Mouse (Mus musculus) forebrain, embryonic 15.5 days (tissue): ENCODE measurements at regions not wholly inside any gene's neighbourhood (a gene's known extent, or its start where the extent isn't known, plus 50 kb on each side); places are given as distances from the start of the nearest gene placed in this dataset.
A peak's percentile ranks its signal among the peaks of the same experiment; 100 is the strongest.

Experiments
- ATAC-seq: fragments of 200-750 bp; cut with Nextera tagmentation; replicated peaks from 2 replicates; pipeline ENCODE4 v1.8.0; 2017; ENCODE audit warnings: mild to moderate bottlenecking, moderate TSS enrichment, moderate library complexity
- H3K27ac ChIP-seq: fragments of 300-500 bp; sonication (generic); replicated peaks from 2 replicates; pipeline ENCODE4 v1.5.1; 2015; ENCODE audit warnings: mild to moderate bottlenecking, inconsistent platforms
- H3K27me3 ChIP-seq: fragments of 300-500 bp; sonication (generic); 2 replicates; pipeline ENCODE4 v1.6.1; 2015; ENCODE audit warnings: inconsistent platforms
- H3K36me3 ChIP-seq: fragments of 300-500 bp; sonication (generic); 2 replicates; pipeline ENCODE4 v1.6.1; 2015; ENCODE audit warnings: mild to moderate bottlenecking, inconsistent platforms
- H3K4me1 ChIP-seq: fragments of 300-500 bp; sonication (generic); 2 replicates; pipeline ENCODE4 v1.6.1; 2015; ENCODE audit warnings: inconsistent platforms
- H3K4me2 ChIP-seq: fragments of 300-500 bp; sonication (generic); replicated peaks from 2 replicates; pipeline ENCODE4 v1.6.1; 2015; ENCODE audit warnings: mild to moderate bottlenecking, inconsistent platforms
- H3K4me3 ChIP-seq: fragments of 300-500 bp; sonication (generic); 2 replicates; pipeline ENCODE4 v1.5.1; 2015; ENCODE audit warnings: mild to moderate bottlenecking, inconsistent platforms
- H3K9ac ChIP-seq: fragments of 300-500 bp; sonication (generic); replicated peaks from 2 replicates; pipeline ENCODE4 v1.6.1; 2015; ENCODE audit warnings: mild to moderate bottlenecking, inconsistent platforms
- H3K9me3 ChIP-seq: fragments of 300-500 bp; sonication (generic); 2 replicates; pipeline ENCODE4 v1.6.1; 2016; ENCODE audit warnings: inconsistent platforms
- WGBS: fragments of 180-500 bp; shearing (Covaris S2); methylation state at CpG from one replicate; pipeline ENCODE4 v1.1.7; 2015; ENCODE audit warnings: mixed read lengths; 5-methylcytosine and 5-hydroxymethylcytosine counted together

- Histone ChIP-seq H3K9ac (no peak overlapping the region), H3K27me3 (no peaks in the 10 kb centered on the region), H3K27ac (no peak overlapping the region), H3K4me1 (no peaks in the 10 kb centered on the region), H3K4me2 (no peak overlapping the region), H3K4me3 (no peak overlapping the region), H3K36me3 (no peaks in the 10 kb centered on the region), H3K9me3 (no peaks in the 10 kb centered on the region)
- 88% methylated on average over 3 of the region's 3 CpGs for WGBS
- ATAC-seq, result no peak
Measured at GRCm38 (mm10) chr13:69182478-69182877, 183.1 kb upstream of the Adcy2 start.

GRCm38 (mm10) chr13:69190661-69191060 is 191.3 kb upstream of the Adcy2 start:
- Histone ChIP-seq H3K36me3 (no peaks in the 10 kb centered on the region), H3K4me1 (no peaks in the 10 kb centered on the region), H3K4me3 (no peak overlapping the region), H3K9ac (no peak overlapping the region), H3K27me3 (no peaks in the 10 kb centered on the region), H3K27ac (no peak overlapping the region), H3K4me2 (no peak overlapping the region), H3K9me3 (no peaks in the 10 kb centered on the region)
- ATAC-seq, result no peak
- WGBS, result 84% methylated on average over 3 of the region's 3 CpGs

DNA sequence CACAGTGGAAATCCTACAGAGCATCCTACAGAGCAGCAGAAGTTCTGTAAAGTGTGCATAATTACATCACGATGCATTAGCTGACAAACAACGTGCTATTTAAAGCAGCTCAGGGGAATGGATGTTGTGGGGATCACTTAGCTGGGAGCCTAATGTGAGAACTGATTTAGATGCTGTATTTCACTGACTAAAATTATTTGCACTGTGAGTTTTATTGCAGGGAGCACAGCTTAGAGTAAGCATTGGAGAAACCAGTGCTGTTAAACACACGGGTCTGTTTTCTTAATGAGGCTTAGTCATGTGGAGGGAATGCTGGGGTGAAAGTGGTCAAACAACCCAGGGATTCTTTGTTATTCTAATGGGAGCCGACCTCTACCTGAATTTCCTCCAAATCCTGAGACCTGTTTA is 197.1 kb upstream of the Adcy2 start:
- Histone ChIP-seq H3K4me1 (0 out of 2 replicates have a peak, but pooled peaks cover 4% of the 10 kb centered on the region), H3K9ac (no peak overlapping the region), H3K4me3 (no peak overlapping the region), H3K27me3 (no peaks in the 10 kb centered on the region), H3K27ac (no peak overlapping the region), H3K4me2 (no peak overlapping the region), H3K36me3 (no peaks in the 10 kb centered on the region), H3K9me3 (no peaks in the 10 kb centered on the region)
- peak; percentile 63 for ATAC-seq
- 2% methylated on average over 4 of the region's 4 CpGs for WGBS

DNA sequence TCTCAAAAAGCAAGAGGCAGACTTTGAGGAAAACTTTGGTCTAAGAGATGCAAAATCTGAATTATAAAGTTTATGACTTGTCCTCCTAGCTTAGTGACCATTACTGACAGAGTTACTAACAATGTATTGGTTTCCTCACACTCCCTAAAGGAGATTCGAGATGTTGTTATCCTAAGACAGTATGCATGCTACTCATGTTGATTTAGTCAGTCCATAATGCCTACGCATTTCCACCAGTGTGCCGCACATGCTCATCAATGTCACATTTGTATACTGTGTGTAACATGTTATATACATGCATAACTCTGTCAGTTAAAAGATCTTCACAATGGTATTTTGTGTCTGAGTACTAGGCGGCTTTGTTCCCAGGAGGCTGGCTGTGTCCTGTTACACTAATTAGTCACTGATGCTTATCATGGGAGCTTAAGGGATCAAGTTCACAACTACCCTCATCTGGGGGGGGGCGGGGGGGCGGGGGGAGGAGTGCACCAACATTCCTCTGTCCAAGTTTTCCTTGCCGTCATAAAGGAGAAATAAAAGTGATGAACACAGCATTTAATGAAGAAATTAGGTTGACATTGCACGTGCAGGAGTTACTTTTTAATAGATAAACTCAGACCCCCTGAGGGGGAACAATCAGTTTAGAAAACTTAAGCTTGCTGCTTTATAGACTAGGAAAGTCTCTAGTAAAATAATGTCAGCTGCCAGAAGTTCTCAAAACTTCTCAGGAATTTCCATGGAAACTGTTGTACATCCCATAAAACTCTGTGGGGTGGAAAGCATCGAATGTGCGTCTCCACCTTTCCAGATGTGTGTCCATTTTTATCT is 208.6 kb upstream of the Adcy2 start:
- Histone ChIP-seq H3K4me2 (no peak overlapping the region), H3K27me3 (no peaks in the 10 kb centered on the region), H3K4me3 (no peak overlapping the region), H3K27ac (no peak overlapping the region), H3K9me3 (no peaks in the 10 kb centered on the region), H3K36me3 (no peaks in the 10 kb centered on the region), H3K9ac (no peak overlapping the region), H3K4me1 (no peaks in the 10 kb centered on the region)
- no peak for ATAC-seq
- WGBS, result 65% methylated on average over 10 of the region's 10 CpGs

GRCm38 (mm10) chr13:69208569-69208881 is 209.2 kb upstream of the Adcy2 start:
- no peaks in the 10 kb centered on the region for H3K36me3 ChIP-seq
- ATAC-seq, result no peak
- no peaks in the 10 kb centered on the region for H3K27me3 ChIP-seq
- no peak overlapping the region for H3K27ac ChIP-seq
- 89% methylated on average over 4 of the region's 4 CpGs for WGBS
- no peak overlapping the region for H3K9ac ChIP-seq
- H3K4me3 ChIP-seq, result no peak overlapping the region
- H3K4me2 ChIP-seq, result no peak overlapping the region
- no peaks in the 10 kb centered on the region for H3K4me1 ChIP-seq
- no peaks in the 10 kb centered on the region for H3K9me3 ChIP-seq

GRCm38 (mm10) chr13:69216579-69216978 is 217.2 kb upstream of the Adcy2 start:
- WGBS, result 66% methylated on average over 3 of the region's 3 CpGs
- H3K36me3 ChIP-seq, result no peaks in the 10 kb centered on the region
- no peak overlapping the region for H3K9ac ChIP-seq
- H3K27ac ChIP-seq, result no peak overlapping the region
- no peak overlapping the region for H3K4me3 ChIP-seq
- H3K9me3 ChIP-seq, result no peaks in the 10 kb centered on the region
- ATAC-seq, result no peak
- no peaks in the 10 kb centered on the region for H3K4me1 ChIP-seq
- no peak overlapping the region for H3K4me2 ChIP-seq
- no peaks in the 10 kb centered on the region for H3K27me3 ChIP-seq

- H3K27me3 ChIP-seq, result no peaks in the 10 kb centered on the region
- no peak overlapping the region for H3K9ac ChIP-seq
- H3K27ac ChIP-seq, result no peak overlapping the region
- no peak overlapping the region for H3K4me2 ChIP-seq
- WGBS, result 34% methylated on average over 1 of the region's 1 CpGs
- no peaks in the 10 kb centered on the region for H3K4me1 ChIP-seq
- H3K9me3 ChIP-seq, result no peaks in the 10 kb centered on the region
- ATAC-seq, result no peak
- H3K4me3 ChIP-seq, result no peak overlapping the region
- H3K36me3 ChIP-seq, result no peaks in the 10 kb centered on the region
Measured at GRCm38 (mm10) chr13:69220425-69220824, 221.1 kb upstream of the Adcy2 start.

DNA sequence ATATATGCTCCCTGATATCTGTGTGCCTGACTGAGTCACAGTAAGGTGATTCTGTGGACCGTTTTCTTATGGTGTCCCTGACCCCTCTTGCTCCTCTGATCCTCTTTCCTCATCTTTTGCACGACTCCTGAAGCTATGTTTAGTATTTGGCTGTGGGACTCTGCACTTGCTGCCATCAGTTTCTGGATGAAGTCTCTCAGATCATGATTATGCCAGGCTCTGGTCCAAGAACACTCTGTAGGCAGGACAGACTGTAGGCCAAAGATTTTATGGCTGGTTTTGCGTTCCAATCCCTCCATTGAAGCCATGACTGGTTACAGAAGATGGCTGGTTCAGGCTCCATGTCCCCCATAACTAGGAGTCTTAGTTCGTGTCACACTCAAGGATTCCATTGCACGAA is 227.2 kb upstream of the Adcy2 start:
- H3K9ac ChIP-seq, result no peak overlapping the region
- no peak overlapping the region for H3K27ac ChIP-seq
- H3K9me3 ChIP-seq, result no peaks in the 10 kb centered on the region
- no peaks in the 10 kb centered on the region for H3K4me1 ChIP-seq
- H3K4me2 ChIP-seq, result no peak overlapping the region
- no peak overlapping the region for H3K4me3 ChIP-seq
- no peaks in the 10 kb centered on the region for H3K27me3 ChIP-seq
- no peaks in the 10 kb centered on the region for H3K36me3 ChIP-seq
- ATAC-seq, result no peak
- 75% methylated on average over 5 of the region's 5 CpGs for whole genome bisulfite sequencing

DNA sequence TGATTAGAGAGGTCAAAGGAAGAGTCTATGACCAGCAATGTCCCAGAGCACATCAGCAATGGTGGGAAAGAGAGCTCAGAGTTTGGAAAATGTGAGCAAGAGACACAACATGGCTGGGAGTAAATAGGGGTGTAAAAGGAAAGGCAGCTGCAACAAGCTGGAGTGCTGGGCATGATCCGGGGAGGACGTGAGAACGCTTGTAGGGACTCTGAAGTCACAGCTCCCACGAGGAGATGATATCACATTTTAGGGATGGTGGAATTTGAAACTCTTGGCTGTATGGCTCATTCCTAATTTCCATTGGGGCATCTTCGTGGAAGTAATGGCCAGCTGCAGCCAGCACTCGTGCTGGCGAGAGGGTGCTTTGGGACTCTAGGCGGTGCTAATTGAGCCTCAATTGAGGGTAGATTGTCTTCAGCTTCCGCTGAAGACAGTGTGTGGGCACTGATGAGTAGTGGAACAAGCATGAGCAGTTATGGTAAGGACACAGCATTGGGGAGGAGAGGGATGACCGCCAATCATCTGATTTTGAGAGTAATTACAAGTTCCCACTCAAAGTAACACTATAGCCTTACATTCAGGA is 231.1 kb upstream of the Adcy2 start:
- no peak for ATAC-seq
- Histone ChIP-seq H3K27me3 (no peaks in the 10 kb centered on the region), H3K4me2 (no peak overlapping the region), H3K9ac (no peak overlapping the region), H3K9me3 (no peaks in the 10 kb centered on the region), H3K27ac (no peak overlapping the region), H3K4me3 (no peak overlapping the region), H3K36me3 (no peaks in the 10 kb centered on the region), H3K4me1 (no peaks in the 10 kb centered on the region)
- WGBS, result 83% methylated on average over 10 of the region's 10 CpGs

DNA sequence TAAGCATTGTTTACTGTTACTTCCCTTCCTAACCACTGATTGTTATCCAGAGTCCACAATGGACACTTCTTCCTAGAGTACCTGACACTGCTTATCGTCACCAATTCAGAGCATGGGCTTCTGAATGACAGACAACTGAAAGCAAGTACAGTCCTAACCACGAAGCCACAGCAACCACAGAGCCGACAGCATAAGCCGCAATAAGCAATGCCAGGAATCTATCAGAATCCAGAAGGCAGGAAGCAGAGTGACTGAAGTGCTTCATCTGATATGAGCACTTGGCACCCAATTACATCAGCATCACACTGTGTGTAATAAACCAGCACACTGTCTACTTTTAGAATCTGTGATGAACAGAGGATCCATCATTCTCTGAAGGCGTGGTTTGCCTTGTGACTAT is 237.0 kb upstream of the Adcy2 start:
- H3K4me2 ChIP-seq, result no peak overlapping the region
- H3K9ac ChIP-seq, result no peak overlapping the region
- 0 out of 2 replicates have a peak, but pooled peaks cover 2% of the 10 kb centered on the region for H3K4me1 ChIP-seq
- H3K27ac ChIP-seq, result peak overlapping the region; percentile 19; the same call in 1 of the 2 replicates
- no peaks in the 10 kb centered on the region for H3K36me3 ChIP-seq
- H3K9me3 ChIP-seq, result no peaks in the 10 kb centered on the region
- WGBS, result 70% methylated on average over 5 of the region's 5 CpGs
- H3K4me3 ChIP-seq, result no peak overlapping the region
- no peaks in the 10 kb centered on the region for H3K27me3 ChIP-seq
- ATAC-seq, result peak; percentile 86

DNA sequence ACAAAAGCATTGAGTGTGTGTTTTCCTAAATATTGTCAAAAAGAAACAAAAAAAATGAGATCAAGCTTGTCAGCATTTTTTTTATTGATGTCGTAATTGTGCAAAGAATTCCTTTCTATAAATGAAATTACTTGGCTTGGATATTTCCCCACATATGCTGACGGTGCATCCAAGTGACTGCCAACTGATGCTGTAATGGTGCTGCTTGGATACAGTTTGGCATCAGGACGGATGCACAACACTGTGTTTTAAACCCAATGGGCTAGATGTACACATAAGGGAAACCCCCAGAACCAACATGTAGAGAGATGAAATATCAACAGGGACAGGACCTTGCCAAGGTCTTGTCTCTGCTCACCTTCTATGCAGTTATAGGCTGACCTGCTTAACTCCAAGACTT is 238.6 kb upstream of the Adcy2 start:
- ATAC-seq, result peak; percentile 60; the same call in 1 of the 2 replicates
- no peak overlapping the region for H3K4me3 ChIP-seq
- H3K36me3 ChIP-seq, result no peaks in the 10 kb centered on the region
- no peaks in the 10 kb centered on the region for H3K9me3 ChIP-seq
- no peak overlapping the region for H3K9ac ChIP-seq
- H3K4me1 ChIP-seq, result 0 out of 2 replicates have a peak, but pooled peaks cover 2% of the 10 kb centered on the region
- no peak overlapping the region for H3K4me2 ChIP-seq
- H3K27me3 ChIP-seq, result no peaks in the 10 kb centered on the region
- WGBS, result 63% methylated on average over 3 of the region's 3 CpGs
- H3K27ac ChIP-seq, result no peak overlapping the region

DNA sequence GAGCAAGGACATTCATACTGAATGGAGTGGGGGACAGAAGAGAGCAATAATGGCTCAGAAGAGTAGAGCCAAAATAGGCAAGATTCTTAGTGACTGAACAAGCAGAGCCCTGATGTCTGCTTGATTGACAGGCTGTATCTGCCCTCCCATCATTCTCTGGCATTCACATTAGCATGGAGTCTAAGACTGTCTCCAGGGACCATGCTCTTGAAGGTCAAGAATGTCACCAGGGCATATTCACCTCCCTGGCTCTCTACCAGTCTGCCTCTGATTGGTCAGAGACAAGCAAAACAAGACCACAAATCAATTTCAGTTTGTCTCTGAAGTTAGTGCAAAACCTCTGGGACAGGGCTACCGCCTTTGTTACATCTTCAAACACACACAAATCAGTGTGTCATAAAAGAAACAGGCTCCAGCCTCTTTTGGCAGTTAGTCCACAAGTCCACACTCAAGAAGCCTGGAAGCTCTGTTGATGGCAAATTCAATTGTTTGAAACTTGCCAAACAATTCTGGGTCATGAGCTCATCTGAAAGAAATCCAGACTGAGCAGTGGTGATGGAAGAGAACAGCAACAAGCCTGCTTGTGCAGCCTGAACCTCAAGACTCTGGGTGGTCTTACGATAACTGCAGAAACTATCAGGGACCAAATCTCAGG is 240.0 kb upstream of the Adcy2 start:
- H3K9ac ChIP-seq, result no peak overlapping the region
- H3K27me3 ChIP-seq, result no peaks in the 10 kb centered on the region
- ATAC-seq, result no peak
- no peak overlapping the region for H3K27ac ChIP-seq
- 0 out of 2 replicates have a peak, but pooled peaks cover 2% of the 10 kb centered on the region for H3K4me1 ChIP-seq
- H3K36me3 ChIP-seq, result no peaks in the 10 kb centered on the region
- H3K4me3 ChIP-seq, result no peak overlapping the region
- no peaks in the 10 kb centered on the region for H3K9me3 ChIP-seq
- 88% methylated on average over 2 of the region's 2 CpGs for WGBS
- H3K4me2 ChIP-seq, result no peak overlapping the region
